Mouse (Mus musculus) induced T-regulatory cell, adult 2 months (primary cell): Measurements from ENCODE around the gene Hexim1.
A peak's percentile ranks its signal among the peaks of the same experiment; 100 is the strongest.

Experiments
- DNase-seq: peaks from one replicate; pipeline ENCODE4 v3.0.0-alpha.2; 2012; ENCODE audit warnings: low read depth

The Hexim1 gene

GRCm38 (mm10) chr11:103118866-103119265, 2.8 kb downstream of the Hexim1 start:
- DNase-seq = no peak

DNA sequence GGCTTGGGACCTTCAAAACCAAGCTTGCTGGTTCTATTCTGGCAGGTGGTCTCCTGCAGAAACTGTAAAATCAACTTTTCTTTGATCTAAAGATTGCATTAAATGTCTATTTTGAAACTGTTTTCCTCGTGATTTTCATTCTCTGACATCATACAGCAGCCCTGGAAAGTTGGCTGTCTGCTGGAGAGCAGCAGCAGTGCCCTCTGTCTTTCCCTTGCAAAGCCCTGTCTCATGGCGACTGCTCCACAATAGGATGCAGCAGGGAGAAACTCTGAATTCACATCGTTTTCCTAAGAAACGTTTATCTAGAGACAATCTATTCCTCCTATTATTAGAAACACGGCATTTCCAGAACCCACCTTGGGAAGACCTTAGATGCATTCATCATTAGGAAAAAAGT, 3.6 kb downstream of the Hexim1 start:
- DNase-seq = no peak

DNA sequence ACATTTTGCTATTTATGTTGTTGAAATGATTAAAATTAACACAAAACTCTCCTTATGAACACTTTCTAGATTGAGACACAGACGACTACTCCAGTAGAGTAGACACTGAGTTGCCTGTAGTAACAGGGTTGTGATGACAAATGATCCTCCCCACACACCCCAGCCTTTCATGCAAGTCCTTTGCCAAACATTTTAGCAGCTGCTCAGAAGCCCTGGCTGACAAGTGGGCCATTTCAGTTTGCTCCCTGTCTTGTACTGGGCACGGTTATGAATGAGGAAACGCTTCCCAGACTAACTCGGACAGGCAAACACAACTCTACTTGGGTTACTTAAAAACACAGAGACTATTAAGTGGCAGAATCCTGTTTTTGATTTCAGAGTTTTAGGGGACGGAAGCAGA, 4.3 kb downstream of the Hexim1 start:
- DNase-seq = no peak

DNA sequence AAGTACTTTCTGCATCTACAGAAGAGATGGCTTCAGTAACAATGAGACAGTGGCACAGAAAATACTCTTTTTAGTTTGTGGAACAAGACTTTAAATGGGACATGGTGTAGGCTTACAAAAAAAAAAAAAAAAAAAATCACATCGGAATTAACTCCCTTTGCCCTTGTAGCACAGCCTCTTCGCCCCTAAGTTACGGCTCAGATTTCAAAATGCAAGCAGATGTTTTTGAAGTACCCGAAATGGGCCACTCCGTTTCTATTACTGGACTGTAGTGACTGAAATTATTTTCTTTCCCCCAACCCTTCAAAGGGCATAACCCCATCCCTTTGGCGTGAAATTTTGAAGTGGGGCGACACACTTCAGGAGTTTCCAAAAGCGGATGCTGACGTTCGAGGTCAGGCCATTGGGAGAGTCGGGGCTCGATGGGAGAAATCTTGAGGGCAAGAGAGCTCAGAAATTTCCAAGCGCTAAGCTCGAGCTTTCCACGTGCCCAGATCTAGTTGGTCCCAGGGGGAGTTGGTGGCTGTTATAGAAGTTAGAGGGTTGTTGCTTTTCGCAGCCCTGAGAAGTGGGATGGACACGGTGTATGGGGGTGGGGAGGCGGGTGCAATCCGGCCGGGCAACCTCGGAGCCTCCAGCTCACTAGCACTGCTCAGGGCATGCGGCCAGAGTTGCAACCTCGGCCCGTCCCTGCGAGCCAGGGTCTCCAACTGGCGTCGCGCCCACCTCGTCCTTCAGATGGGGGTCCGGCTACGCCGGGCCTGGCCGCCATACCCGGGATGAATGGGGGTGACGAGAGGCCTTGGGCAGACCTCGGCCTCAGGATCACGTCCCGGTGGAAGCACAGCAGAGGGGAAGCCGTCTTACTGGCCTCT, 15.9 kb downstream of the Hexim1 start, which contains the start of gene Hexim2:
TSS of gene Hexim2 (plus strand) at position 729 of the 875 bp plus-strand sequence.
- DNase-seq = peak; percentile 77

DNA sequence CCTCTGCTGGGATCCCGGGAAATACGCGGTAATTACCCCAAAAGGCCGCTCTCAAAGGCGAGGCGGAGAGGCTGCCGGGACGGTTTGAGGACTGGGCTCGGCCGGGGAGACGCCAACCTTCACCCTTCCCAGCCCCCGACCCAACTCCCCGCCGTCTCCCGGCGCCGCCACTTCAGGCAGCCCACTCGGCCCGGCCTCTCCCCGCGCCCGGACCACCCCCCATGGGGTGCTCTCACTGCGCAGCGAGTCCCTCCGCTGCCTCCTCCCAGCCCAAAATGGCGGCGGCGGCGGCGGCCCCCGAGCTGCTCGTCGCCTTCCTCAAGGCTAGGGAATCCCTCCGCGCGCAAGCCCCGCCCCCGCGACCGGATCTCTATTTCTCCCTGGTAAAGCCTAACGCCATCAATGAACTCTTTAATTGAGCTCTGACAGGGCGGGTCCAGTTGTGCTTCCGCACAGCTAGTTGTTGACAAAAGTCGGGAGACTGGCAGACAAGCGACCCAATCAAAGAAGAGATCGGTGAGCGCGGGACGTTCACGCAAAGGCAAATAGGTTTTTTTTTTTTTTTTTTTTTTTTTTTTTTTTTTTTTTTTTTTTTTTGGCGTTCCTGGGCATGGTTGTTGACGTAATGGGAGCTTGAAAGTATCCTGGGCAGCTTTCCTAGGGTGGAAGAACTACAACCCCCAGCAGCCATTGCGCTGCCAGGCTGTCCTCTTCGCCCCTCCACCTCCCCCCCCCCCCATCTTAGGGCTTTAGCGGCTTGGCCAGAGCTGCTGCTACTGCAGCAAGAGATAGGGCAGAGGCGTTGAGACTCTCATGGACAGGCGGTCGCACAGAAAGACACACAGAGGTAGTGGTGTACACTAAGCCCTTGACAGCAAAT, 16.8 kb downstream of the Hexim1 start:
- DNase-seq = peak; percentile 100

DNA sequence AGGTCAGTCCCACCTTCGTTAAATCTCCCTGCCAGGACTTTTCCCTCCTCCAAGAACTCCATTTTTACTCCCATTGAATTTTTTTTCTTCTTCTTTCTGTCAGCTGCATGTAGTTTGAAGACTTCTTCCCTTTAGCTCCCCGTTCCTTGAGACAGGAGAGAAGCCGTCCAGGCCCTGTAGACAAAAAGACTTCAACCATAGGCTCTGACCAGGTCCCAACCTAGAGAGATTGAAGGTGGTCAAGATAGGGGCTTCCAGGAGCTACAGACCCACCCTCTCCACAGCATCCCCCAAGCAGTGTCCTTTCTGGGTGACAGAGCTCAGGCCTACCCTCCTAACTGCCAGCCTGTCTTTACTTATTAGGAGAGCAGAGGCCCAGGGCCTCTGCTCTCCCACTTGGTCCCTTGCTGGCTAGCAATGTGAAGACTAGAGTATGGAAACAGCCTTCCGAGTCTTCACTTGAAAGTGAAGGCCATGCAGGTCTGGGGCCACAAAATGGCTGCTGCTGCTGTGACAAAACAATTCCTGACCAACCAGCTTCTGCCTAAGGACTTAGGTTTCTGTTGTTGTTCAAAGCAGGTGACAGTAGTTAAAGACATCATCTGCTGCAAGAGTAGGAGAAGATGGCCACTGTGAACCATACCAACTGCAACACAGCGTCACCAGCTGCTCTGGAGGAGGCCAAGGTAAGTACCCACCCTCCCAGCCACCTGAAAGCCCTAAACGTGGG, 17.6 kb downstream of the Hexim1 start:
- DNase-seq = peak; percentile 59

DNA sequence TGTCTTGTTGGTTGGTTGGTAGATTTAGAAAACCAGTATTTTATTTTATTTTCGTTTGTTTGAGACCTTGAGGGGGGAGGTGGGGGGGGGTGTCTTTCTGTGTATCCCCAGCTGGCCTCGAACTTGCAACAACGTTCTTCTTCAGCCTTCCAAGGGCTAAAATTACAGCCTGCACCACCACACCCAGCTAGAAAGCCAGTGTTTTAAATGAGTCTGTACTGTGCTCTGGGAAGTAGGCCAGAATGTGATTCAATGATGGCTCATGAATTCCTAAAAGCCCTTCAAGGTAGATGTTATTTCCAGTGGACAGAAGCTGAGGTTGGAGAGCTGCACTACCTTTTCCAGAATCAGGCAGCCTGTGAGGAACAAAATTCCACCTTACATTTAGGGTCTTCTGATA, 18.2 kb downstream of the Hexim1 start:
- no peak for DNase-seq

- no peak for DNase-seq
Observed at GRCm38 (mm10) chr11:103136039-103136577, 20.1 kb downstream of the Hexim1 start.

DNA sequence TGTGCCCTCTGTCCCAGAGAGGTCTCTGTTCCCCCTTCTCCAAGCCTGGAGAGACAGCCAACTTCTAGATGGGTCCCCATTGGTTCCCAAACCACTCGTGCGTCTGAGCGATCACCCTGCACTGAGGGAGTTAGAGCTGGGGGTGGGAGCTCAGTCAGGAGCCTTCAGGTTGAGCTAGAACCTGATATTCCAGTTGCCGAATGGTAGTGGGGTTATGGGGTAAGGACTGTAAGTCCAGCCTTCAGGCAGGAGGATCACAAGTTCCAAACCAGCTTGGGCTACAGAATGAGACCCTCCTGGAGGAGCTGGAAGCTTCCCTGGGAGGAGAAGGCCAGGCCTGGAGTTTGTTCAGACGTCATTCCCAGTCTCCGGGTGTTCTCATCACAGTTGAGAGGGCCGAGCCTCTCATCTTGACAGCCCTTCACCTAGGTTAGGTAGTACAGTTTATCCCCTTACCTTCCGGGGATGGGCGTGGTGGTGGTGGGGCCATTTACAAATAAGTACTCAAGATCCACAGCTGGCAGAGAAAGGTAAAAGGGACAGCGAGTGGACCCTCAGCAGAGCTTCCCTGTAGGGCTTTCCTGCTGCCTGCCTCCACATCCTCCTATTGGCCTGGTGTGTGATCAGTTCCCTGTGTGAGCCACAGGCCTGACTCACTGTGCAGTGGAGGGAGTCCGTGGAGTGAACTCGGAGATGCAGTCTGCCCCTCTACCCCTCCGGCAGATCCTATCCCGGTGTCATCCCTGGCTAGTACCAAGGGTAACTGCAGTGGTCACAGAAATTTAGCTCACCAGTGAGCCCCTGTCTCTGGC, 24.1 kb downstream of the Hexim1 start:
- DNase-seq = no peak

- no peak for DNase-seq
Observed at GRCm38 (mm10) chr11:103140763-103141100, 24.7 kb downstream of the Hexim1 start.

DNA sequence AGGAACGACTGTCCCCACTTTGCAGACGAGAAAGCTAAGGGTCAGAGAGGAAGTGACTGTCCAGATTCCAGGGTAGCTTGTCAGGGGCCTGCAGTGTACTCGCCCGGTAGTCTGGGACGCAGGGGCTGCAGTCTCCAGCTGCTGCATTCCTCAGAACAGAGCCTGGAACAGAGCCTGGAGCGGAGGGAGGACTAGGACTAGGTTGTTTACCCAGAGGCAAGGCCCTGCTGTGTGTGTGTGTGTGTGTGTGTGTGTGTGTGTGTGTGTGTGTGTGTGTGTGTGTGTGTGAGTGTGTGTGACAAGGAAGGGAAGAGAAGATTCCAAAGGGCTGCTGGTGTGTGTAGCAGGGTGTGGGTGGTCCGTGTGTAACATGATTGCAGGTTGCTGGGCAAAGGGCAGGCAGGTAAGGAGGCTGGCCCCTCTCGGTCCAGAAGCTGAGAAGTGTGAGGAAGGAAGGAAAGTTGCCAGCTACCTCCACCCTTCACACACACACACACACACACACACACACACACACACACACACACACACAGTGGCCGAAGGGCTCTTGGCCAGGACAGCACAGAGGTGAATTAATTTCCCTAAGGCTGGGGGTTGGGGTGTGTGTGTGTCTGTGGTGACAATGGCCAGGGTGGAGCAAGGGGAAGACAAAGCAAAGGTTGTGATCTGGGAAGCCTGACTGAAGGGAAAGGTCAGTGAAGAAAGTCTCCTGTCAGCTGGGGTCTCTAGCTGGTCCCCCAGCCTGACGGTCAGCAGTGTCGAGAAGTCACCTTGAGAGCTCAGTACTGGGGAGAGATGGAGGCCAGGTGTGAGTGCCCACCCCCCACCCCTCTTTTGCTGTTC, 25.3 kb downstream of the Hexim1 start:
- no peak for DNase-seq

DNA sequence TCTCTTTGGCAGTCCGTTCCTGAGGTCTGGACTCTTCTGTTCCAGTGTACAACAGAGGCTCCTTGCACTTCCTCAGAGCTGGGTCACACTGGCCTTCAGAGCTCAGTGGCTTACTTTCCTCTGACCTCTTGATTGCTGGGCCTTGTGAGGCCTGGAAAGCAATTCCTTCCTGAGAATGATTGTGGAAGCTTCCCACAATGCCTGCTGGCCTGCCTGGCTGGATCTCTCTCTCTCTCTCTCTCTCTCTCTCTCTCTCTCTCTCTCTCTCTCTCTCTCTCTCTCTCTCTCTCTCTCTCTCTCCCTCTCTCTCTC, 25.9 kb downstream of the Hexim1 start:
- no peak for DNase-seq

- peak; percentile 81 for DNase-seq
Observed at GRCm38 (mm10) chr11:103142441-103143182, 26.6 kb downstream of the Hexim1 start.

DNA sequence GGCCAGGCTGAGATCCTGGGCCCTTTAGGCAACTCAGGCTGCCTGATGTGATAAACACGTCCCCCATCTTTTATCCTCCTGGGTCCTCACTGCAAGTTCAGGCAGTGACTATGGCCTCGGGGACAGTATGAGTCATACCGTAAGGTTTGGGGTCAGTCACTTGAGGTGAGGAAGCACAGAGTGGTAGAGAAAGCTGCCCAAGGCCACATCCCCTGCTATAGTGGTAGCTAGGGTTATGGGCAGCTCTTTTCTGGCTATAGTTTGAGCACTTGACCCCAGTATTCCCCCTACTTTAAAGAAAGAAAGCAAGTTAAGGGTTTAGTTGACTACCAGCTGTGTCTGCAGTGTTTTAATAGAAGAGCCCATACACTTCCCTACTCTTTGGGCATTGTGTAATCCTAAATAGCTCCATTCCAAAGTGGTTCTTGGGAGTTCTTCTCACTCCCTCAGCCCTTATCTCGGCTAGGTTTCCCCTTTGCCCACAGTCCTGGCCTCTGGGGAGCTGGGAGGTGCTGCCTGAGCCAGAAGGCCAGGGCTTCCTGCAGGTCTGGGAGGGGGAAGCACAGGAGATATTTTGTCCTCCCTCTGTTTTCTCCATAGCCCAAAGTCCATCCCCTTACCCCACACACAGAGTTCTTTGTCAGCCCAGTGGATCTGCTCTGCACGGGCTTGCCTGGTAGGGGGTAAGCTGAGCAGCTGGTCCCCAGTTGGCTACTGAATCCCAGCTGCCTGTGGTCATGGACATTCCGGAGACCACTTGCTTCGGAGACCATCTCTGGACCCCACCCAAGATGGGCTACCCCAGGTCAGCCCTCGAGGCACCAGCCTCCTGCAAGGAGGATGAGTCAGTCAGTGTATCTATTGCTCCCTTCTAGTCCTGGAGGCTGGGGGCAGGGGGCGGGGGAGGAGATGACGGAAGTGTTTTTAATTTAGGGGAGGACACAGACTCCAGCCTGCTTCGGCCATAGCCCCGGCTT, 28.6 kb downstream of the Hexim1 start:
- no peak for DNase-seq

DNA sequence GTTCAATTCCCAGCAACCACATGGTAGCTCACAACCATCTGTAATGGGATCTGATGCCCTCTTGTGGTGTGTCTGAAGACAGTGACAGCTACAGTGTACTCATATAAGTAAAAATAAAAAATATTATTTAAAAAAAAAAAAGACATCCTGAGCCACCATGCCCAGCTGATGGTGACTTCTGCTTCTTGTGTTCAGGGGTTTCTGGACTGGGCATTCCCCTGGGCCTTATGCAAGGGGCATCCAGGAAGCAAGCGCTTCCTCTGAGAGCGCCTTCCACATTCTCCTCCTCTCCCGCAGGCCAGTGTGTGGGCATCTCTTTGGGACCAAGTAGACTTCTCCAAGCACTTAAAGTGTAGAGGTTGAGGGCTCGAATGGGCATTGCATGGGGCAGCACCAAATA, 30.4 kb downstream of the Hexim1 start:
- DNase-seq = no peak

GRCm38 (mm10) chr11:103147766-103148165, 31.7 kb downstream of the Hexim1 start:
- no peak for DNase-seq

DNA sequence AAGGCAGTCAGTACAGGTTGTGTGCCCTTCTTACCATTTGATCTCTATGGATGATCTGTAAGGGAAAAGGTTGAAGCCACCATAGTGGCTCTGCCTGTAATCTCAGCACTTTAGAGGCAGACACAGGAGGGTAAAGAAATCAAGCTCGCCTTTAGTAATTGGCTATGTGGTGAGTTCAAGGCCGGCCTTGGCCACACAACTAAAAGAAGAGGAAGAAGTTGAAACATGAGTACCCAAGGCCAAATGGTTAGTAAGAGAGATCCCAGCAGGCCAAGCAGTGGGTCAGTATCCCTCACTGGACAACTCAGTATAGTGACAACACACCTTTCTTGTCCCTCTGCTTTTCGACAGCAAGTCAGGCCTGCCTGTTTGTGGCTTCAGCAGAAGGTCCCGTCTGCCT, 33.7 kb downstream of the Hexim1 start:
- no peak for DNase-seq
